Mouse (Mus musculus): ENCODE measurements at regions not wholly inside any gene's neighbourhood (a gene's known extent, or its start where the extent isn't known, plus 50 kb on each side); places are given as distances from the start of the nearest gene placed in this dataset.
A peak's percentile ranks its signal among the peaks of the same experiment; 100 is the strongest.
"Not testable (repeated sequence)": the region's sequence is repeated elsewhere in the genome, so short reads cannot be mapped to it uniquely, and the experiment has no call there.

DNA sequence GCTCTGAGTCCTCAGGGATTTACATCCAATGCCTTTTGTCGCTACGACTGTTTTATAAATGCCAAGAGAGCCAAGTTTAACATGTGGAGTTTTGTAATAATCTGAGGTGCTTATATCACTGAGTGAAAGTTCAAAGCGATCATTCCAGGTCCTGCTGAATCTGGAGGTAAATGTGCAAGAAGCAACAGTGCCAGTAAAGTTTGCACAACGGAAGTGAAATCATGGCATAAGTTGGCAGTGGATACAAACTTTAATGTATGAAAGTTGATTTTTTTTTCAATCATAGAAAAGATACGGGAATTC lies 786.8 kb upstream of the Pou3f3 start:
- no peaks in the 10 kb centered on the region for H3K36me3 ChIP-seq
- H3K4me1 ChIP-seq, result no peaks in the 10 kb centered on the region
- ATAC-seq (ENCODE audit: extremely low read depth, insufficient number of reproducible peaks, low FRiP score, low TSS enrichment), result no peak
- H3K9ac ChIP-seq, result no peak overlapping the region
- H3K27me3 ChIP-seq (replicated peaks), result no peaks in the 10 kb centered on the region
- no peak overlapping the region for H3K27ac ChIP-seq (replicated peaks)
- no peak overlapping the region for H3K4me2 ChIP-seq
- H3K9me3 ChIP-seq, result no peaks in the 10 kb centered on the region
- no peak overlapping the region for H3K4me3 ChIP-seq
- 77% methylated on average over 5 of the region's 5 CpGs for WGBS

DNA sequence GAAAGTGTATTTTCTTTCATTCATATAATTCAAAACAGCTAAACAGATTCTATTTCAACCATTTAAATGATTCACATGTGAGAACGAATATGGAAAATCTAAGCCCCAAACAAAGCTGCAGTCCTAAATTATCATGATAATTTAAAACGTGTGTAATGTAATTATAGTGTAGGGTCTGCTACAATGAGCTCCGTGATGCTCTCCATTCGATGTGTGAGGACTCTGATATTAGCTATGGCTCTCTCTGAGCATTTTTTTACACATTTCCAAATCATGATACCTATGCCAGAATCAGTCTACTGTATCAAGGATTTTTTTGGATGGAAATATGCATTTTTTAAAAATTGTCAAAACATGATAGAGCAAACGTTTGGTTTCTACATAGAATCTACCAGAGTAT lies 785.8 kb upstream of the Pou3f3 start:
- no peaks in the 10 kb centered on the region for H3K9me3 ChIP-seq
- H3K36me3 ChIP-seq, result no peaks in the 10 kb centered on the region
- H3K27me3 ChIP-seq (replicated peaks), result no peaks in the 10 kb centered on the region
- H3K4me2 ChIP-seq, result no peak overlapping the region
- no peak for ATAC-seq (ENCODE audit: extremely low read depth, insufficient number of reproducible peaks, low FRiP score, low TSS enrichment)
- no peak overlapping the region for H3K4me3 ChIP-seq
- no peaks in the 10 kb centered on the region for H3K4me1 ChIP-seq
- no peak overlapping the region for H3K9ac ChIP-seq
- 67% methylated on average over 5 of the region's 5 CpGs for WGBS
- H3K27ac ChIP-seq (replicated peaks), result no peak overlapping the region

DNA sequence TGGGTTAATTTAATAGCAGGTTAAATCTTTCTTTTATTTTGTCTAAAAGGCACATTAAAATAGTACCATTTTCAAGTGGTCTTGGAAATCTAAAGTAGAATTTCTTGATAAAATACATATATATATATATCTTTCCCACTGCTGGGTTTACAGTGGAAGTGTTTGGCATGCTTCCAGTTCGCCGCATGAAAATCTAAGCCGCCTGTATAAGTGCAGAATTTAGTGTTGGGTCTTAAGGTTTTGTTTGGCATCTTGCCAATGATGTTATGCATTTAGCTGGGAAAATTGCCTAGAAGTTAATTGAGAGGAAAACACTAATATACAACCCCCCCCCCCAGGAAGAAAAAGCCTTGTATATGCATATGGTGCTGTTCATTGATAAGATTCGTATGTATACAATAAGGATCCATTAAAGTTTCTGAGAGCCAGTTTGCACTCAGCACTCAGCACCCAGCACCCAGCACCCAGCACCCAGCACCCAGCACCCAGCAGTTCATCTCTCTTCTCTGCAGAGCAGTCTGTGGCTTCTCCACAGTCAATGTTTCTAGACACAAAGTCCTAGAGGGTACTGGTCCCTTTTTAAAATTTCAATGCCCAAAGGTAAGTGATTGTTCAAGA lies 778.7 kb upstream of the Pou3f3 start:
- Histone ChIP-seq H3K4me2 (no peak overlapping the region), H3K27me3 (replicated peaks) (no peaks in the 10 kb centered on the region), H3K27ac (replicated peaks) (no peak overlapping the region), H3K9me3 (no peaks in the 10 kb centered on the region), H3K36me3 (no peaks in the 10 kb centered on the region), H3K4me3 (no peak overlapping the region), H3K4me1 (peaks cover 14% of the 10 kb centered on the region), H3K9ac (no peak overlapping the region)
- 57% methylated on average over 4 of the region's 4 CpGs for WGBS
- no peak for ATAC-seq (ENCODE audit: extremely low read depth, insufficient number of reproducible peaks, low FRiP score, low TSS enrichment)

DNA sequence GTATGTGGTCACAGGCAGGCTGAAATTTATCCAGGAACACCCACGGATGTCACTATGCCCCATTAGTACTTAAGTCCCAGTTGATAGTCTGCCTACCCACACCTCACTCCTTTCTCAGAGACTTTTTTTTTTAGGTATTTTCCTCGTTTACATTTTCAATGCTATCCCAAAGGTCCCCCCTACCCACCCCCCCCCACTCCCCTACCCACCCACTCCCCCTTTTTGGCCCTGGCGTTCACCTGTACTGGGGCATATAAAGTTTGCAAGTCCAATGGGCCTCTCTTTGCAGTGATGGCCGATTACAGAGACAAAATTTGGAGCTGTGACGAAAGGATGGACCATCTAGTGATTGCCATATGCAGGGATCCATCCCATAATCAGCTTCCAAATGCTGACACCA lies 777.8 kb upstream of the Pou3f3 start:
- H3K9ac ChIP-seq; H3K4me2 ChIP-seq; H3K36me3 ChIP-seq; H3K9me3 ChIP-seq; H3K4me3 ChIP-seq; H3K27ac ChIP-seq (replicated peaks); H3K27me3 ChIP-seq (replicated peaks): not testable (repeated sequence)
- ATAC-seq (ENCODE audit: extremely low read depth, insufficient number of reproducible peaks, low FRiP score, low TSS enrichment), result peak; percentile 77; the same call in 1 of the 2 replicates
- peaks cover 14% of the 10 kb centered on the region for H3K4me1 ChIP-seq
- WGBS, result 72% methylated on average over 5 of the region's 5 CpGs

DNA sequence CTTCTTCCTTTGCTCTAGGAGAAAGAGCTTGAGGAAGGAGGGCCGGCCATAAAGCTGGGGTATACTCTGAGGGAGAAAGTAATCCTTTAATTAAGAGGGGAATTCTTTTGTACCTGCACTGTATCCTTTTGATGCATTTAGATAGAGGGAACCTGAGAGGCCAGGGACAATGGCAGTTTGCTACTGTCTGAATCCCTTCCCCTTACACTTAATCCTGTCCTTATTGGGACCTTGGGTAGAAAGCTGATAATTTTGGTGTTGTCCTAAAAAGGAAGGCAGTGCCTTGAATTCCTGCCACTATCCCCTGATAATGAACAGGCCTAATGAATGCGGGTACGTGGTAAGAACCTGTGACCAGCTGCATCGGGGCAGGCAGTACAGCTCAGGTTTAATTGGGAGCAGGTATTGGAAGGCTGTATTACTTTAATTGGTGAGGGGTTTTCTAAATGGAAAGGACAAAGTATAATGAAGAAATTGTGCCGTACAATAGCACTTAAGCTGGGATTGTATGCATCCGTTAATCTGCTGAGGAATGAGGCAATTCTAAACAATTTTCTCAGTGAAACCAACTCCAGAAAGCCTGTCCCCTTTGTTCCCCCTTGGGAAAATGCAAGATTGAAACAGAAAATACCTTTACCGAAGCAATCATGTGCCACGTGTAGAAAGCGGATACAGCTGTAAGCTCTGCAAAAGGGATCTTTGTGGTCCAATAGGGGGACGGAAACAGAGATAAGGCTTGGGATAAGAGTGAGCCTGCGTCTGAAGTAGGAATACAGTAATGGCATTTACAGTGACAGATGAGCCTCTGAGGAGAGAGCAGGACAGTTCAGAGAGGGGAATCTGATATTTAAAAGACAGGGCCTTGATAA lies 776.9 kb upstream of the Pou3f3 start:
- Histone ChIP-seq H3K4me3 (peak overlapping the region; percentile 29), H3K36me3 (no peaks in the 10 kb centered on the region), H3K27ac (replicated peaks) (no peak overlapping the region), H3K4me1 (peaks cover 14% of the 10 kb centered on the region), H3K4me2 (peak overlapping the region; percentile 59), H3K27me3 (replicated peaks) (no peaks in the 10 kb centered on the region), H3K9me3 (no peaks in the 10 kb centered on the region), H3K9ac (peak overlapping the region; percentile 33; the same call in 1 of the 2 replicates)
- ATAC-seq (ENCODE audit: extremely low read depth, insufficient number of reproducible peaks, low FRiP score, low TSS enrichment), result no peak
- WGBS, result 28% methylated on average over 11 of the region's 11 CpGs

DNA sequence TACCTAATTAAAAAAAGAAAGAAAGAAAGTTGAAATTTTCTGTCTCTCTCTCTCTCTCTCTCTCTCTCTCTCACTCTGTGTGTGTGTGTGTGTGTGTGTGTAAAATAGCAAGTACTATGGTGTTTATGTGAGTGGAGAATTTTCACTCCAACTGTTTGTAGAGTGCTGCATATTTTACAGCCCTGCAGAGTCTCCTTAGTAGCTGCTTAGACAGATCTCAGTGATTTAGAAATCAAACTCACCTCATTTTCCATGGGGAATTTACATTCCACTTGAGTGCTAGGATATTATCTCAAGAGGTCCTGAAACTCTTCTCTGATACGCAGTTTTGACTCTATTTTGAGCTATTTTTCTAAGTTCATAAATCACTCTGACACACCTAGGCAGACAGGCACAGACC lies 761.8 kb upstream of the Pou3f3 start:
- Histone ChIP-seq H3K27ac (replicated peaks) (no peak overlapping the region), H3K36me3 (no peaks in the 10 kb centered on the region), H3K4me2 (no peak overlapping the region), H3K9me3 (no peaks in the 10 kb centered on the region), H3K9ac (no peak overlapping the region), H3K27me3 (replicated peaks) (no peaks in the 10 kb centered on the region), H3K4me3 (no peak overlapping the region), H3K4me1 (no peaks in the 10 kb centered on the region)
- ATAC-seq (ENCODE audit: extremely low read depth, insufficient number of reproducible peaks, low FRiP score, low TSS enrichment), result no peak
- WGBS, result 46% methylated on average over 1 of the region's 1 CpGs

DNA sequence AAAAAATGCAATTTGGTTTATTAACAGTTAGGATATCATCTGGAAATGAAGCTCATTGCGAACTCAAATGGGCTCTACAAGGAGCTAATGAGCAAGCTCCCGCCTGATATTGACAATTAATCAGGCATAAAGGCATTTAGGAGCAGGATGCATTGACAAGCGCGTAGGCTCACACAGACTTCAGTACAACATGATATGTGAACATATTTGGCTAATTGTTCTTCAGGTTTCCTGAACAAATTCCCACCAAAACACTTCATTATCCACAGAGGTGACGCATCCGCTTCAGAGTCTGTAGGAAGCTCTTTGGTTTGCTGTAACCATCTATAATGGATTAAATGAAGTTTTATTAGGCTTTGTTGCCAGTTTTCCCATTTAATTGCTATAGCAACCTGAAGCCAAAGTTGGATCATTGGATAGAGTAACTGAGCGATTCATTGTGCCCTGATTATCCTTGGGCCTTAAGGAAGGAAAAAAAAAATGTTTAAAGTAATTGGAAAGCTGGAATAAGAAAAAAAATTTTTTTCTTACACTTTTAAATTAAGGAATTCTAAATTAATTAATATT lies 759.6 kb upstream of the Pou3f3 start:
- ATAC-seq (ENCODE audit: extremely low read depth, insufficient number of reproducible peaks, low FRiP score, low TSS enrichment), result no peak

DNA sequence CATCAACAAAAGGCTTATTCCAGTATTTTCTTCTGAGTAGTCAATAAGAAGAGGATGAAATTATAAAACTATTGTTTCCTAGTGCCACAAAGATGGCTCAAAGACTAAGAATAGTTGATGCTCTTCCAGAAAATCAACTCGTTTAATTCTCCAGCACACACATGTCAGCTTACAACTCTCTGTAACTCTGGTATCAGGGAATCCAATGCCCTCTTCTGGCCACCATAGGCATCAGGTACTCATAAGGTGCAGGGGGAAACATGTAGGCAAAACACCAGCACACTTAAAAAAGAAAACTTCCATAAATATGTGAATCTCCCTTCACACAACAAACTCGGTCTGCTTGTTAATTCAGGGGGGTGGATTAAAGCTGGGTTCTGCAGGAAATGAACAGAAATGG lies 734.6 kb upstream of the Pou3f3 start:
- Histone ChIP-seq H3K4me2 (no peak overlapping the region), H3K4me1 (no peaks in the 10 kb centered on the region), H3K4me3 (no peak overlapping the region), H3K36me3 (no peaks in the 10 kb centered on the region), H3K9ac (no peak overlapping the region), H3K9me3 (no peaks in the 10 kb centered on the region), H3K27me3 (replicated peaks) (no peaks in the 10 kb centered on the region), H3K27ac (replicated peaks) (no peak overlapping the region)
- 53% methylated on average over 2 of the region's 2 CpGs for WGBS
- no peak for ATAC-seq (ENCODE audit: extremely low read depth, insufficient number of reproducible peaks, low FRiP score, low TSS enrichment)

More for the DNA sequence above, 759.6 kb upstream of the Pou3f3 start:
- no peak overlapping the region for H3K4me2 ChIP-seq
- no peaks in the 10 kb centered on the region for H3K4me1 ChIP-seq
- no peak overlapping the region for H3K27ac ChIP-seq (replicated peaks)
- no peak overlapping the region for H3K4me3 ChIP-seq
- WGBS, result 88% methylated on average over 7 of the region's 7 CpGs
- no peaks in the 10 kb centered on the region for H3K27me3 ChIP-seq (replicated peaks)
- H3K9me3 ChIP-seq, result no peaks in the 10 kb centered on the region
- H3K36me3 ChIP-seq, result no peaks in the 10 kb centered on the region
- no peak overlapping the region for H3K9ac ChIP-seq

GRCm38 (mm10) chr1:41981545-41981944 lies 714.0 kb upstream of the Pou3f3 start:
- Histone ChIP-seq H3K4me3 (no peak overlapping the region), H3K4me2 (no peak overlapping the region), H3K9me3 (no peaks in the 10 kb centered on the region), H3K36me3 (no peaks in the 10 kb centered on the region), H3K27me3 (replicated peaks) (no peaks in the 10 kb centered on the region), H3K9ac (no peak overlapping the region), H3K4me1 (no peaks in the 10 kb centered on the region), H3K27ac (replicated peaks) (no peak overlapping the region)
- ATAC-seq (ENCODE audit: extremely low read depth, insufficient number of reproducible peaks, low FRiP score, low TSS enrichment), result no peak
- 81% methylated on average over 5 of the region's 5 CpGs for WGBS

DNA sequence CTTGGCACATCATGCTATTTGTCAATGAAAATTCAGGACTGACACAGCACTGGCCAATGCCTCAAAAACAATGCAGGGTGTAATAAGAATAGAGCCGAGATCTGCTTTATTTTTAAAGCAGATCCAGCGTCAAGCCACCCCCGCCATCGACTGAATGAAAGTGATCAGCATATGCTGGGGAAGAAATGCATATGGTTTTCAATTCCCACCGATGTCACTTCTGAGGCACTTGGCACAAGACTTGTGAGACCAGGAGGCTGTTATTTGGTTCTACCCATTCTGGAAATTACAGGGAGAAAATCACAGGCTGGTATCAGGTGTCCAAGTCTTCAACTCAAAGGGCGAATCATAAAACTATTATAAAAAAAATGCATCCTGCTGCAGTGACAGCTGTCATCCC lies 689.3 kb upstream of the Pou3f3 start:
- Histone ChIP-seq H3K4me1 (no peaks in the 10 kb centered on the region), H3K4me3 (no peak overlapping the region), H3K27me3 (replicated peaks) (no peaks in the 10 kb centered on the region), H3K36me3 (no peaks in the 10 kb centered on the region), H3K9ac (no peak overlapping the region), H3K4me2 (no peak overlapping the region), H3K9me3 (no peaks in the 10 kb centered on the region), H3K27ac (replicated peaks) (no peak overlapping the region)
- WGBS, result 77% methylated on average over 6 of the region's 6 CpGs
- no peak for ATAC-seq (ENCODE audit: extremely low read depth, insufficient number of reproducible peaks, low FRiP score, low TSS enrichment)

GRCm38 (mm10) chr1:42008046-42008445 lies 687.5 kb upstream of the Pou3f3 start:
- no peak overlapping the region for H3K27ac ChIP-seq (replicated peaks)
- H3K9me3 ChIP-seq, result no peaks in the 10 kb centered on the region
- H3K4me3 ChIP-seq, result no peak overlapping the region
- no peak overlapping the region for H3K4me2 ChIP-seq
- no peak overlapping the region for H3K9ac ChIP-seq
- no peak for ATAC-seq (ENCODE audit: extremely low read depth, insufficient number of reproducible peaks, low FRiP score, low TSS enrichment)
- 87% methylated on average over 3 of the region's 3 CpGs for WGBS
- no peaks in the 10 kb centered on the region for H3K36me3 ChIP-seq
- H3K27me3 ChIP-seq (replicated peaks), result no peaks in the 10 kb centered on the region
- H3K4me1 ChIP-seq, result no peaks in the 10 kb centered on the region

DNA sequence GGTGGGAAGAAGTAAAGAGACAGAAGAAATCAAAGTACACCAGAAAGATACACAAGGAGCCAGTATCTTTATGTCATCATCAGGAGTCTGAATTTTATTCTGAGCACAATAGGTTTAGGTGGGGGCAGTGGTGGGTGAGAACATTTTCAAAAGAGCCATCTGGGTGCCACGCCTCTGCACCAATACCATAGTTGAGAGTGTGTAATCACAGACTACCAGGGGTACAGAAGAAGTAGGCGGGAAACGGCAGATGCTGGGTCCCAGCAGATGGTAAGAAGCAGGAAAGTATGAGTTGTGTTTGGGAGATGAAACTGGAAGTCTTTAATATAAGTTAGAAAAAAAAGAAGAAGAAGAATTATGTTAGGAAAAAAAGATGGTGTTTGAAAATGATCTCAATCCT lies 682.7 kb upstream of the Pou3f3 start:
- no peak for ATAC-seq (ENCODE audit: extremely low read depth, insufficient number of reproducible peaks, low FRiP score, low TSS enrichment)
- H3K9me3 ChIP-seq, result no peaks in the 10 kb centered on the region
- no peaks in the 10 kb centered on the region for H3K36me3 ChIP-seq
- H3K4me2 ChIP-seq, result no peak overlapping the region
- 84% methylated on average over 3 of the region's 3 CpGs for WGBS
- no peak overlapping the region for H3K9ac ChIP-seq
- H3K27ac ChIP-seq (replicated peaks), result no peak overlapping the region
- H3K4me1 ChIP-seq, result no peaks in the 10 kb centered on the region
- H3K4me3 ChIP-seq, result no peak overlapping the region
- H3K27me3 ChIP-seq (replicated peaks), result no peaks in the 10 kb centered on the region
